Mouse (Mus musculus): ENCODE results near the gene Nr4a1. TPM values are rescaled to one million over a fixed set of nuclear protein-coding genes. Genes with fewer than 3 reads are reported as not detected.

Gene Nr4a1
- polyA plus RNA-seq, 1 experiment from 2014 or later, result 5.9 TPM

DNA sequence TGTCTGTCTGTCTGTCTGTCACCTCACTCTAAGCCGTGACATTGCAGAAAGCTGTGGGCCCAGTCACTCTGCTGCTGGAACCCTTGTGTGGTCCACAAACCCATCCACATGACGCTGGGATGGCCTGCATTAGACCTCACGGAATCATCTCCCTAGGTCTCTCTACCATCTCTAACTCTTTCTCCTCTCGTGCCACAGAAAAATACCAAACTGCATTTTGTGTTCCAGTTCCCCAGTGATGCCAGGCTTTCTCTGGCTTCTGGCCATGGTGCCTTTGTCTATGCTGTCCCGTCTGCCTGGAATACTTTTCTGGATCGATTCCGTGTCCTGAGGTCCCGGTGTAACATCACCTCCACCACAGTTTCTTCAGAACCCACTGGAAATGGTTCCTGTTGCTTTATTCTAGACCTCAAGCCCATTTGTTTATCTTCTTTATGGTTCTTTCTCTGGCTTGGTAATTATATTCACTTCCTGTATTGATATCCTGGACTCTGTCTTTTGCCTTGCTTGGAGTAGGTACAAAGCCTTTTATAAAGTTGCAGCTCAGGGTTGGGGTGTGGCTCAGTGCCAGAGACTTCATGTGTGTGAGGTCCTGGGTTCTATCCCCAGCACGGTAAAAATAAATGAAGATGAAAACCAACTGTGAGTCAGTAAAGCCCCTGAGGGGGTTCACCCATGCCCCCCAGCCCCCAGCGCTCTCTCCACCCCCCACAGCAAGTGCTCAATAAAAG is 19.3 kb upstream of the Nr4a1 start:
- H3K9ac ChIP-seq (ENCODE audit: low read depth, low read length), result no peak overlapping the region
- H3K27ac ChIP-seq (ENCODE audit: low read depth, low read length), result peak overlapping the region; percentile 83
- H3K36me3 ChIP-seq (ENCODE audit: control insufficient read depth, insufficient read depth), result peaks cover 12% of the 10 kb centered on the region; the same call in 1 of the 2 replicates
- H3K4me3 ChIP-seq (ENCODE audit: low read depth, low read length), result no peak overlapping the region
- H3K4me2 ChIP-seq (replicated peaks; ENCODE audit: low read depth), result peak overlapping the region; percentile 43
- no peaks in the 10 kb centered on the region for H3K27me3 ChIP-seq (replicated peaks; ENCODE audit: control insufficient read depth, insufficient read depth, low read length)
- H3K4me1 ChIP-seq (replicated peaks; ENCODE audit: control insufficient read depth, insufficient read depth, low read length), result 0 out of 2 replicates have a peak, but pooled peaks cover 3% of the 10 kb centered on the region
- TF ChIP-seq CTCF (IDR thresholded peaks at IDR 0.05; ENCODE audit: low read depth), result no peak
- ATAC-seq, result peak; percentile 51
- WGBS, result 42% methylated on average over 10 of the region's 10 CpGs
- no peaks in the 10 kb centered on the region for H3K9me3 ChIP-seq (ENCODE audit: control insufficient read depth)

DNA sequence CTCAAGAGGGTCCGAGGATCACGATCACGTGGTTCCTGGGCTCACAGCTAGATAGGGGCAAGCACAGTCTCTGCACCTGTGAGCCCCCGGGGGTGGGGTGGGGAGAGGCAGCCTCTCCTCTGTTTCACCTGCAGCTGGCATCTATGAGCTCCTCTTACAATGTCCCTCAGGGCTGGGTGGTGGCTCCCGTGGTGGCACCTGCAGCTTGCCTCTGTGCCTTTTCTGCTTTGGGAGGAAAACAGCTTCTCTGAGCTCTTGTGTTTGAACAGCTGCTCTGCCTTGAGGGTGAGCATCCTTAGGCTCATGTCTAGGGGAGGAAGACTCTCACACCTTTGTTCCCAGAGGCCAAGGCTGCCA is 18.7 kb upstream of the Nr4a1 start:
- Histone ChIP-seq H3K36me3 (ENCODE audit: control insufficient read depth, insufficient read depth) (peaks cover 12% of the 10 kb centered on the region; the same call in 1 of the 2 replicates), H3K9ac (ENCODE audit: low read depth, low read length) (no peak overlapping the region), H3K4me3 (ENCODE audit: low read depth, low read length) (no peak overlapping the region), H3K4me1 (replicated peaks; ENCODE audit: control insufficient read depth, insufficient read depth, low read length) (0 out of 2 replicates have a peak, but pooled peaks cover 3% of the 10 kb centered on the region), H3K27me3 (replicated peaks; ENCODE audit: control insufficient read depth, insufficient read depth, low read length) (no peaks in the 10 kb centered on the region), H3K9me3 (ENCODE audit: control insufficient read depth) (no peaks in the 10 kb centered on the region), H3K27ac (ENCODE audit: low read depth, low read length) (peak overlapping the region; percentile 83), H3K4me2 (replicated peaks; ENCODE audit: low read depth) (peak overlapping the region; percentile 43)
- no peak for TF ChIP-seq CTCF (IDR thresholded peaks at IDR 0.05; ENCODE audit: low read depth)
- 17% methylated on average over 5 of the region's 5 CpGs for WGBS
- peak; percentile 15; the same call in 1 of the 2 replicates for ATAC-seq

DNA sequence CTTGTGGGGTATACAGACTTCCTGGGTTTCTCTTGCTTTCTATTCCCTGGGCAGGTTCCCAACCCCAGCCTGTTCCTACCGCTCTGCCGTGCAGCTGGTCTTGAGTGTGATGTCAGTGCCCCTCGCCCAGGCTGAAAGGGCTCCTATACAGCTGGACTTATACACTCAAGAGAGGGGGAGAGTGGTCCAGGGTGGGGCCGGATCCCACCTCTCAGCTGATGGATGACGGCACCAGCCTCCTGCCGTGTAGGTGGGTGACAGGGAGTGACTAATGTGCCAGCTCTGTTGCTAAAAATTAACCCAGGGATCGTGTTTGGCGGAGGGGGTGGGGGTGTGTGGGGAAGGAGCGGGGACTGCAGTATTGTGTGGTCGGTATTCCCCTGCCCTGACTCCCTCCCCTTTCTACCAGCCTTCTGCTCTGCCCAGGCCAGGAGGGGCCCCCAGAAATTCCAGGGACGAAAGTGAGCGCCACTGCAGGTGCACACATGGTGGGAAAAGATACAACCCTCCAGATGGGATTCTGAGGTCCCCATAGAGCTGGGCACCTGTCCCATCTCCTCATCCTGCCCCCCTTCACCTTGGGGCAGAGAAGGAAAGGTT is 18.2 kb upstream of the Nr4a1 start:
- Histone ChIP-seq H3K36me3 (ENCODE audit: control insufficient read depth, insufficient read depth) (peaks cover 9% of the 10 kb centered on the region; the same call in 1 of the 2 replicates), H3K4me3 (ENCODE audit: low read depth, low read length) (no peak overlapping the region), H3K4me2 (replicated peaks; ENCODE audit: low read depth) (peak overlapping the region; percentile 43), H3K9ac (ENCODE audit: low read depth, low read length) (no peak overlapping the region), H3K9me3 (ENCODE audit: control insufficient read depth) (no peaks in the 10 kb centered on the region), H3K27ac (ENCODE audit: low read depth, low read length) (peak overlapping the region; percentile 83), H3K27me3 (replicated peaks; ENCODE audit: control insufficient read depth, insufficient read depth, low read length) (no peaks in the 10 kb centered on the region), H3K4me1 (replicated peaks; ENCODE audit: control insufficient read depth, insufficient read depth, low read length) (peaks cover 3% of the 10 kb centered on the region; the same call in 1 of the 2 replicates)
- TF ChIP-seq CTCF (IDR thresholded peaks at IDR 0.05; ENCODE audit: low read depth), result no peak
- ATAC-seq, result peak; percentile 4; the same call in 1 of the 2 replicates
- WGBS, result 15% methylated on average over 12 of the region's 12 CpGs

DNA sequence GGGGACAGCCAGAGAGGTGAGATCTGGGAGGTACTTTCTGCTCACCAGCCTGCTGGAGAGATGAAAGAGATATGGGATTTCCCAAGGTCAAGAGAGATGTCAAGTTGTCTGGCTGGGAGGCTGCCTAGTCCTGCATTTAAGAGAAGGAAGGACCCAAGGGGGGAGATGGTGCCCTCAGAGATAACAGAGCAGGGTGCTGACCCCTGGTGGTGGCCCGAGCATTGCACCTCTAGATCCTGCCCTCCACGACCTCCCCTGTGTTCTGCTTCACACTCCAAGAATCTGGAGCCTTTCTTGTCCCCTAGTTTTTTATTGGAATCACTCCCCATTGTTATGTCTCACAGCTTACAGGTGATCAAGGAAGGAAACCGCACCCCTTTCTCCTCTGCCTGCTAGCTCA is 17.2 kb upstream of the Nr4a1 start:
- WGBS, result 17% methylated on average over 3 of the region's 3 CpGs
- H3K4me1 ChIP-seq (replicated peaks; ENCODE audit: control insufficient read depth, insufficient read depth, low read length), result peaks cover 3% of the 10 kb centered on the region; the same call in 1 of the 2 replicates
- peak; percentile 89 for TF ChIP-seq CTCF (IDR thresholded peaks at IDR 0.05; ENCODE audit: low read depth)

DNA sequence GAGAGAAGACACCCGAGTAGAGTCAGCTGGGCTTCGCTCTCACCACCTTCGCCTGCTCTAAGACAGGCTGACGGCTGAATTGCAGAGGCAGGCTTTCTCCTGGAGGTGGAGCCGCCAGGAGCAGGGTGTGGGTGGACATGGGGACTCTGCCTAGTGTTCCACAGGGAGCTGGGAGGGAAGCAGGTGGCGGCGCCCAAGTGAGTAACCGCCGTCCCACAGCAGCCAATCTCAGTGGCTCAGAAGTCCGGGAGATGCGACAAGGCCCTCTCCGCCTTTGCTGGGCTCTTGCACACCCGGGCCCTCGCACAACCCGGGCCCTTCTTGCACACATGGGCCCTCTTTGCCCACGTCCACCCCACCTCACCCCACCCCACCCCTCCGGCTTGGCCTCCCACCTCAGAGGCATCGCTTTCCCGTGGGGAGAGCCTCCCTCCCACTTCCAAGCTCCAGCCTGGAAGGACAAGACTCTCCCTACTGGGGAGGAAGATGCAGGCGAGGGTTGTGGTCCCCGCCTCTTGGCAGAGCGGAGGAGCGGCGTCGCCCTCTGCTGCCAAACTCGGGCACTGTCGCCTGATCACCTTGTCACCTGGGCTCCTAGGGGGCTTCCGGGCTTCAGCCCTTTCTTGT is 15.1 kb upstream of the Nr4a1 start:
- 5% methylated on average over 28 of the region's 28 CpGs for WGBS
- peaks cover 3% of the 10 kb centered on the region; the same call in 1 of the 2 replicates for H3K4me1 ChIP-seq (replicated peaks; ENCODE audit: control insufficient read depth, insufficient read depth, low read length)
- H3K9ac ChIP-seq (ENCODE audit: low read depth, low read length), result no peak overlapping the region
- peak; percentile 82 for TF ChIP-seq CTCF (IDR thresholded peaks at IDR 0.05; ENCODE audit: low read depth)
- peak overlapping the region; percentile 50 for H3K4me2 ChIP-seq (replicated peaks; ENCODE audit: low read depth)
- no peak overlapping the region for H3K27ac ChIP-seq (ENCODE audit: low read depth, low read length)
- no peaks in the 10 kb centered on the region for H3K9me3 ChIP-seq (ENCODE audit: control insufficient read depth)
- no peak for ATAC-seq
- H3K4me3 ChIP-seq (ENCODE audit: low read depth, low read length), result no peak overlapping the region
- no peaks in the 10 kb centered on the region for H3K27me3 ChIP-seq (replicated peaks; ENCODE audit: control insufficient read depth, insufficient read depth, low read length)
- H3K36me3 ChIP-seq (ENCODE audit: control insufficient read depth, insufficient read depth), result no peaks in the 10 kb centered on the region

More for the DNA sequence above, 17.2 kb upstream of the Nr4a1 start:
- Histone ChIP-seq H3K9me3 (ENCODE audit: control insufficient read depth) (no peaks in the 10 kb centered on the region), H3K27ac (ENCODE audit: low read depth, low read length) (no peak overlapping the region), H3K9ac (ENCODE audit: low read depth, low read length) (no peak overlapping the region), H3K27me3 (replicated peaks; ENCODE audit: control insufficient read depth, insufficient read depth, low read length) (no peaks in the 10 kb centered on the region), H3K4me3 (ENCODE audit: low read depth, low read length) (no peak overlapping the region), H3K36me3 (ENCODE audit: control insufficient read depth, insufficient read depth) (no peaks in the 10 kb centered on the region), H3K4me2 (replicated peaks; ENCODE audit: low read depth) (no peak overlapping the region)
- ATAC-seq, result no peak

DNA sequence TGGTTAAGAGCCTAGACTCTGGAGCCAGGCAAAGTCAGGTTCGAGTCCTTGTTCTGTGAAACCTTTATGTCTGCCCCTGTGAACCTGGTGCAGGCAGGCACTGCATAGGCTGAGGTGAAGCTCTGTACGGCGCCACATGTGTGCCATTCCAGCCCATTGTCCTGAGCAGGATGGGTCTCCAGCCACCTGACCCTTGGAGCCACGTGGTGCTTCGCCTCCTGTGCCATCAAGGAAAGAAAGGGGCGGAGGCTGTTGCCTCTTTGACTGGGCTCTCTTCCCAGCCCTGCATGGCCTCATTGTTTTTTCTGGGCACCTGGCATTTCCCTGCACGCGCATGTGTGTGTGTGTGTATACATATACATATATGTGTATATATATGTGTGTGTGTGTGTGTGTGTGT is 14.2 kb upstream of the Nr4a1 start:
- Histone ChIP-seq H3K9me3 (ENCODE audit: control insufficient read depth) (no peaks in the 10 kb centered on the region), H3K36me3 (ENCODE audit: control insufficient read depth, insufficient read depth) (no peaks in the 10 kb centered on the region), H3K4me1 (replicated peaks; ENCODE audit: control insufficient read depth, insufficient read depth, low read length) (peaks cover 3% of the 10 kb centered on the region; the same call in 1 of the 2 replicates), H3K27ac (ENCODE audit: low read depth, low read length) (no peak overlapping the region), H3K9ac (ENCODE audit: low read depth, low read length) (no peak overlapping the region), H3K4me3 (ENCODE audit: low read depth, low read length) (no peak overlapping the region), H3K27me3 (replicated peaks; ENCODE audit: control insufficient read depth, insufficient read depth, low read length) (no peaks in the 10 kb centered on the region), H3K4me2 (replicated peaks; ENCODE audit: low read depth) (no peak overlapping the region)
- no peak for ATAC-seq
- WGBS, result 79% methylated on average over 8 of the region's 8 CpGs
- TF ChIP-seq CTCF (IDR thresholded peaks at IDR 0.05; ENCODE audit: low read depth), result no peak
